Mouse (Mus musculus) forebrain, embryonic 13.5 days (tissue): Measurements from ENCODE around the gene Ptprd. TPM values are rescaled to one million over a fixed set of nuclear protein-coding genes. Genes with fewer than 3 reads are reported as not detected.
A peak's percentile ranks its signal among the peaks of the same experiment; 100 is the strongest.

Experiments used
- ATAC-seq: fragments of 200-750 bp; cut with Nextera tagmentation; 2 replicates; pipeline ENCODE4 v1.8.0; 2017
- H3K27ac ChIP-seq: fragments of 300-500 bp; sonication (generic); 2 replicates; pipeline ENCODE4 v1.5.1; 2015; ENCODE audit warnings: inconsistent platforms, mild to moderate bottlenecking, moderate library complexity
- H3K27me3 ChIP-seq: fragments of 300-500 bp; sonication (generic); 2 replicates; pipeline ENCODE4 v1.6.1; 2015; ENCODE audit warnings: mild to moderate bottlenecking, inconsistent platforms
- H3K36me3 ChIP-seq: fragments of 300-500 bp; sonication (generic); 2 replicates; pipeline ENCODE4 v1.6.1; 2015; ENCODE audit warnings: mild to moderate bottlenecking, inconsistent platforms; ENCODE audit not compliant: poor library complexity, severe bottlenecking
- H3K4me1 ChIP-seq: fragments of 300-500 bp; sonication (generic); 2 replicates; pipeline ENCODE4 v1.6.1; 2015; ENCODE audit warnings: inconsistent platforms
- H3K4me2 ChIP-seq: fragments of 300-500 bp; sonication (generic); 2 replicates; pipeline ENCODE4 v1.6.1; 2015; ENCODE audit warnings: inconsistent platforms, mild to moderate bottlenecking, moderate library complexity
- H3K4me3 ChIP-seq: fragments of 300-500 bp; sonication (generic); 2 replicates; pipeline ENCODE4 v1.5.1; 2015; ENCODE audit warnings: mild to moderate bottlenecking, inconsistent platforms
- H3K9ac ChIP-seq: fragments of 300-500 bp; sonication (generic); 2 replicates; pipeline ENCODE4 v1.6.1; 2015; ENCODE audit warnings: mild to moderate bottlenecking, inconsistent platforms
- H3K9me3 ChIP-seq: fragments of 300-500 bp; sonication (generic); replicated peaks from 2 replicates; pipeline ENCODE4 v1.6.1; 2016; ENCODE audit warnings: inconsistent platforms
- WGBS: fragments of 180-500 bp; shearing (Covaris S2); methylation state at CpG from one replicate; pipeline ENCODE4 v1.1.7; 2015; 5-methylcytosine and 5-hydroxymethylcytosine counted together
- polyA plus RNA-seq: library from polyadenylated mRNA; unstranded; fragments of >200 nt; fragmentation: Nextera tagmentation; extraction: Ambion mirVana; gene quantifications from 2 replicates; pipeline ENCODE4 v1.2.1, GENCODE M21; 2015

Gene Ptprd
- polyA plus RNA-seq, 1 experiment from 2014 or later = 53.8 TPM

DNA sequence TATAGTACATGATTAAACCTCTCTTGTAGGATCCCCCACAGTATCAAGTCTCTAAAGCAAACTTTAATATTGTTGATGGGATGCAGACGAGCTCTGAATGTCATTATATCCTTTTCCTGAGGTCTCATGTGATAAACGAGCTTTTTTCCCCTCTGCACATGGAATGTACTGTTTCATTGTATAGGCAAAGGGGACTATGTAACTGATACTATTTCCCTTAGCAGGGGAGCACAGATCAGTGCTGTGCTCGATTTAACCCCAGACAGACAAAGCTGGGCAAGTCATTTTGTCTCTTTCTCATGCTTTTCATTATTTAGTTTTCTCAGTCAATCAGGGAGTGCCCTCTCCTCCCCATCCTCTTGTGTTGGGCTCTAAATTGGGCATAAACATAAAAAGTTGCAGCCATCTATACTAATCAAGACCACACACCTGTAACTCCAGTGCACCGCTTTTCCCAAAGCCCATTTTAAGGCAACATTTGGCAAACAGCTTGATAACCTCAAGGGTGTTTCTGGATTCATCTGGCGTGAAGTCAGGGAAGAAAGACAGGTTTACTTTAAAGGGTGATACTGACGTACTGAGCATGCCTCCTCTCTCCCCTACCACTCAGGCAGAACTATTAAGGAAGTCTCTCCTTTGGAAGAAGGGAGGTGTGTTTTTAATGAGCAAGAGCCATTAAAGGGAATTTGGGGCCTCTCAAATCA is 1709.0 kb downstream of the Ptprd start:
- ATAC-seq = no peak

GRCm38 (mm10) chr4:76485848-76486247 is 1725.9 kb downstream of the Ptprd start:
- no peak overlapping the region for H3K4me2 ChIP-seq
- WGBS = 87% methylated on average over 3 of the region's 3 CpGs
- no peaks in the 10 kb centered on the region for H3K36me3 ChIP-seq

More for the DNA sequence above, 1709.0 kb downstream of the Ptprd start:
- Histone ChIP-seq H3K9me3 (no peaks in the 10 kb centered on the region), H3K4me3 (no peak overlapping the region), H3K4me2 (no peak overlapping the region), H3K27ac (no peak overlapping the region), H3K27me3 (no peaks in the 10 kb centered on the region), H3K9ac (no peak overlapping the region), H3K4me1 (no peaks in the 10 kb centered on the region), H3K36me3 (no peaks in the 10 kb centered on the region)
- 48% methylated on average over 6 of the region's 6 CpGs for WGBS

DNA sequence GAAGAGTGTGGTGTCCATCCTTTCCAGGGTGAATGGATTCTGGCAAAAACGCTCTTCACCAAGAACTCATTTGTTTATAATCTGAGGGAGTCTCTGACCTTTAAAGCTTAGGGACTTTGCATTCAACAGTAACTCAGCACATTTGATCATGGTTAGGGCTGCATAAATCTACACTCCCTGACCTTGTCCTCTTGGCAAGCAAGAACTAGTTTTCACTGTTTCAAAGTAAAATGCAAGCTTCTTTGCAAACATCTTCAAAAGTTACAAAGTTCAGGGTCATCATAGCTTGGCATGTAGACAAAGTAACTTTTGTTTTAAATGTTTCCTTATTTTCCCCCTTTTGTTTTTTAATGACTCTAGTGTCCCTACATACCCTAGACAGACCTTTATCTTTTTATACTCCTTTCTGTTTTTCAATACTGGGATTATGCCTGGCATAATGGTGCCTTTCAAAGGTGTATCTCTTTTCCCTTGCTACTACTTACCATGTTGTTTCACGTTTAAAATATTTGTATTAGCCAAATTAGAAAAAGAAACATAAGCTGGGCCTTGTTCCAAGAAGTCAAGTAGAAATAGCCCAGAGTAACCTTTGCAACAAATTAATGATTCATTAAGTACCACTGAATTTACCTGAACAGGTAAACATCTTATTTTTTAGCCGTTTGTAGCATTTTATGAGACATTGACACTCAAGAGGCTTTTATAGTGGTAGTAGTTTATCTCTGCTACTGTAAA is 1743.2 kb downstream of the Ptprd start:
- ATAC-seq = no peak
- H3K9me3 ChIP-seq = no peaks in the 10 kb centered on the region
- H3K9ac ChIP-seq = no peak overlapping the region
- no peaks in the 10 kb centered on the region for H3K4me1 ChIP-seq
- WGBS = 79% methylated on average over 3 of the region's 3 CpGs
- no peak overlapping the region for H3K4me3 ChIP-seq
- H3K27me3 ChIP-seq = no peaks in the 10 kb centered on the region
- H3K27ac ChIP-seq = no peak overlapping the region
- no peaks in the 10 kb centered on the region for H3K36me3 ChIP-seq
- H3K4me2 ChIP-seq = no peak overlapping the region

More at GRCm38 (mm10) chr4:76485848-76486247, 1725.9 kb downstream of the Ptprd start:
- Histone ChIP-seq H3K9ac (no peak overlapping the region), H3K4me1 (no peaks in the 10 kb centered on the region), H3K9me3 (no peaks in the 10 kb centered on the region), H3K27me3 (no peaks in the 10 kb centered on the region), H3K4me3 (no peak overlapping the region), H3K27ac (no peak overlapping the region)
- no peak for ATAC-seq

- H3K9ac ChIP-seq = no peak overlapping the region
- H3K4me3 ChIP-seq = no peak overlapping the region
- H3K4me1 ChIP-seq = no peaks in the 10 kb centered on the region
- H3K27ac ChIP-seq = no peak overlapping the region
- no peak overlapping the region for H3K4me2 ChIP-seq
- H3K27me3 ChIP-seq = no peaks in the 10 kb centered on the region
- no peak for ATAC-seq
- H3K36me3 ChIP-seq = no peaks in the 10 kb centered on the region
- no peaks in the 10 kb centered on the region for H3K9me3 ChIP-seq
- WGBS = 81% methylated on average over 1 of the region's 1 CpGs
Measured at GRCm38 (mm10) chr4:76464682-76465081, 1747.1 kb downstream of the Ptprd start.

DNA sequence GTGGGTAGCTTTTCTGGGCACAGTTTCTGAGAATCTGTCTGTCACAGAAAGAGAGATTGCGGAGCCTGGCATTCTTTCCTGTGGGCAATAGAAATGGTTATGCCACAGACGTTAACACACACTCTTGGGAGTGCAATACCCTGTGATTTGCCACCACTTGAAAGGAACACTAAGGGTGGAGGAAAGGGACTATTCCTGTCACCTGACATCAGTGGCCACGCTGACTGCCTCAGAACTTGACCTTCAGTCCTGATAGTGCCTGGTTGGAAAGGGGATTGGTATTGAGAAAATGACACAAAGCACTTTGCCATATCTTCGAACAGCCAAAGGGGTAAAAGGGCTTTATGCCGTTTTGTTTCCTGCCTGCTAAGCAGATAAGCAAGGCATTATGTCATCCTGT is 1750.4 kb downstream of the Ptprd start:
- Histone ChIP-seq H3K9me3 (no peaks in the 10 kb centered on the region), H3K27ac (no peak overlapping the region), H3K27me3 (no peaks in the 10 kb centered on the region), H3K4me3 (no peak overlapping the region), H3K9ac (no peak overlapping the region), H3K4me2 (no peak overlapping the region), H3K36me3 (no peaks in the 10 kb centered on the region), H3K4me1 (no peaks in the 10 kb centered on the region)
- no peak for ATAC-seq
- WGBS = 74% methylated on average over 5 of the region's 5 CpGs

GRCm38 (mm10) chr4:76460556-76460955 is 1751.2 kb downstream of the Ptprd start:
- Histone ChIP-seq H3K4me3 (no peak overlapping the region), H3K4me2 (no peak overlapping the region), H3K9me3 (no peaks in the 10 kb centered on the region), H3K4me1 (no peaks in the 10 kb centered on the region), H3K36me3 (no peaks in the 10 kb centered on the region), H3K27me3 (no peaks in the 10 kb centered on the region), H3K9ac (no peak overlapping the region), H3K27ac (no peak overlapping the region)
- 73% methylated on average over 1 of the region's 1 CpGs for WGBS
- no peak for ATAC-seq

- Histone ChIP-seq H3K27me3 (no peaks in the 10 kb centered on the region), H3K4me1 (no peaks in the 10 kb centered on the region), H3K4me3 (no peak overlapping the region), H3K27ac (no peak overlapping the region), H3K9me3 (no peaks in the 10 kb centered on the region), H3K36me3 (no peaks in the 10 kb centered on the region), H3K9ac (no peak overlapping the region), H3K4me2 (no peak overlapping the region)
- no peak for ATAC-seq
Measured at GRCm38 (mm10) chr4:76459621-76460020, 1752.1 kb downstream of the Ptprd start.

GRCm38 (mm10) chr4:76452286-76452685 is 1759.5 kb downstream of the Ptprd start:
- Histone ChIP-seq H3K4me3 (no peak overlapping the region), H3K9ac (no peak overlapping the region), H3K27me3 (no peaks in the 10 kb centered on the region), H3K4me2 (no peak overlapping the region), H3K4me1 (peaks cover 13% of the 10 kb centered on the region), H3K27ac (no peak overlapping the region), H3K9me3 (no peaks in the 10 kb centered on the region), H3K36me3 (no peaks in the 10 kb centered on the region)
- 86% methylated on average over 4 of the region's 4 CpGs for WGBS
- no peak for ATAC-seq

- Histone ChIP-seq H3K4me3 (peak overlapping the region; percentile 65), H3K9ac (peak overlapping the region; percentile 92), H3K4me1 (peaks cover 17% of the 10 kb centered on the region), H3K4me2 (peak overlapping the region; percentile 78), H3K36me3 (no peaks in the 10 kb centered on the region), H3K27me3 (no peaks in the 10 kb centered on the region), H3K27ac (peak overlapping the region; percentile 31; the same call in 1 of the 2 replicates), H3K9me3 (no peaks in the 10 kb centered on the region)
- no peak for ATAC-seq
- WGBS = 48% methylated on average over 8 of the region's 8 CpGs
Measured at GRCm38 (mm10) chr4:76451019-76451552, 1760.7 kb downstream of the Ptprd start.

- Histone ChIP-seq H3K9ac (peak overlapping the region; percentile 92), H3K36me3 (no peaks in the 10 kb centered on the region), H3K4me2 (peak overlapping the region; percentile 78), H3K4me1 (peaks cover 17% of the 10 kb centered on the region), H3K4me3 (peak overlapping the region; percentile 65), H3K9me3 (no peaks in the 10 kb centered on the region), H3K27me3 (no peaks in the 10 kb centered on the region), H3K27ac (peak overlapping the region; percentile 97)
- peak; percentile 81 for ATAC-seq
- 0% methylated on average over 29 of the region's 34 CpGs for WGBS
Measured at GRCm38 (mm10) chr4:76450351-76451018, 1761.3 kb downstream of the Ptprd start.

- Histone ChIP-seq H3K4me3 (peak overlapping the region; percentile 65), H3K27me3 (no peaks in the 10 kb centered on the region), H3K9me3 (no peaks in the 10 kb centered on the region), H3K4me2 (peak overlapping the region; percentile 78), H3K4me1 (peaks cover 17% of the 10 kb centered on the region), H3K27ac (peak overlapping the region; percentile 97), H3K9ac (peak overlapping the region; percentile 92), H3K36me3 (no peaks in the 10 kb centered on the region)
- peak; percentile 83 for ATAC-seq
- under 1% methylated on average over 67 of the region's 99 CpGs for WGBS
Measured at GRCm38 (mm10) chr4:76449466-76450350, 1762.1 kb downstream of the Ptprd start.
